Mouse (Mus musculus) macrophage (primary cell): ENCODE results near the gene Olfr1317. TPM values are rescaled to one million over a fixed set of nuclear protein-coding genes. Genes with fewer than 3 reads are reported as not detected.

Source experiments
- H3K27ac ChIP-seq: fragments of 350-480 bp; formaldehyde crosslinking; 2 replicates; pipeline ENCODE4 v1.9.0; 2021
- H3K36me3 ChIP-seq: fragments of 350-480 bp; formaldehyde crosslinking; 2 replicates; pipeline ENCODE4 v1.9.0; 2021; ENCODE audit errors: inconsistent target
- H3K4me3 ChIP-seq: fragments of 350-480 bp; formaldehyde crosslinking; 2 replicates; pipeline ENCODE4 v1.9.0; 2021; ENCODE audit errors: inconsistent target
- H3K79me2 ChIP-seq: fragments of 350-480 bp; formaldehyde crosslinking; 2 replicates; pipeline ENCODE4 v1.9.0; 2021; ENCODE audit errors: inconsistent target
- WGBS: methylation state at CpG from one replicate; pipeline ENCODE4 v1.1.7; 2026; ENCODE audit warnings: inconsistent platforms; ENCODE audit not compliant: missing documents; 5-methylcytosine and 5-hydroxymethylcytosine counted together
- polyA plus RNA-seq: library from polyadenylated mRNA; stranded (reverse); fragments of 250-400 nt; gene quantifications from 3 replicates; pipeline ENCODE4 v1.2.4, GENCODE M21; 2018; ENCODE audit warnings: inconsistent platforms
- total RNA-seq, 78 experiments: library from RNA; depleted of rRNA; stranded (reverse); fragments of 250-400 nt; gene quantifications; 1 replicate in 9 of 78; 2 replicates in 24 of 78; 3 replicates in 43 of 78; 4 replicates in 2 of 78; pipeline ENCODE4 v1.2.4; 2018; ENCODE audit warnings: inconsistent platforms in 56 of 78

Gene Olfr1317
- not detected for total RNA-seq (2018; cell fraction: chromatin; rRNA removed)
- not detected for total RNA-seq (2018; cell fraction: cytosol; rRNA removed)
- total RNA-seq (2018; cell fraction: nucleus; rRNA removed), result not detected
- polyA plus RNA-seq, result not detected in 3 replicates

DNA sequence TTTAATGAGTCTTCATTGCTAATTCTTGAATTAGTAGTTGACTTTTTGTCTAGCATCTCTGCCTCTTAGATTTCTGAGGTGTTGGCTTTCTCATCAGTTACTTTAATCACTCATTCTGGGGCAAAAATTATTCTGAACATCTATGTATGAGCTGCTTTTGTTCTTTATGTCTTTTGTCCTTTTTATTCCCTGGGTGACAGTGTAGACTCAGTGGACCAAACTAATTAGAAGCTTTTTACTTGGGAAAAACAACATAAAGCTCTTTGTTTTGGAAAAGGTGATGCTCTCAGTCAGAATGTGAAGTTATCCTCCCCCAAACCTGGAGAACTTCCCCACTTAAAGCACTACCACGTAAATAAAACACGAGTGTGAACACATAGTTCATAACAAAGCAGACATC lies at the start of gene Olfr1317:
TSS of gene Olfr1317 (plus strand) at position 301 of the 400 bp plus-strand sequence.
- Histone ChIP-seq H3K79me2 (no peaks in the 10 kb centered on the region), H3K27ac (no peak within 1 kb of the TSS), H3K36me3 (no peaks in the 10 kb centered on the region), H3K4me3 (no peak within 1 kb of the TSS)
- WGBS, result 86% methylated on average over 2 of the region's 2 CpGs

DNA sequence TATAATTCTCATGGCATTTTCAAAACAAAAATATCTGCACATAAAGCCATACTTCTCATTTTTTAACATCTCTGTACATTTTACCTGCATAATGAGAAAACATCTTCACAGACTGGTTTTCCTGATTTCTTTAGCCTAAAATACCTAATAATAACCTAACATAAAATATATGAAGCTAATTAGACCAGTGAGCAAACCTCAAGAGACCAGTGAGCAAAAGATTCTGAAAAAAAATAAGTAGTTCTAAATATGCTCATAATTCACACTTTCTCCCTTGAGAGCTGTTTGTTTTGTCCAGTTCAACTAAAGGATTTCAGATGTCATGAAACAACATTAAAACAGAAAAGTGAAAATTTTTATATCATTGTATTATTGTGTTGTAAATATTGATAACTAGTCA lies 43.4 kb upstream of the Olfr1317 start, which contains the start of gene Olfr1314:
TSS of gene Olfr1314 (minus strand) at position 101 of the 400 bp plus-strand sequence.
- Histone ChIP-seq H3K36me3 (no peaks in the 10 kb centered on the region), H3K27ac (no peak within 1 kb of the TSS), H3K4me3 (no peak within 1 kb of the TSS), H3K79me2 (no peaks in the 10 kb centered on the region)

DNA sequence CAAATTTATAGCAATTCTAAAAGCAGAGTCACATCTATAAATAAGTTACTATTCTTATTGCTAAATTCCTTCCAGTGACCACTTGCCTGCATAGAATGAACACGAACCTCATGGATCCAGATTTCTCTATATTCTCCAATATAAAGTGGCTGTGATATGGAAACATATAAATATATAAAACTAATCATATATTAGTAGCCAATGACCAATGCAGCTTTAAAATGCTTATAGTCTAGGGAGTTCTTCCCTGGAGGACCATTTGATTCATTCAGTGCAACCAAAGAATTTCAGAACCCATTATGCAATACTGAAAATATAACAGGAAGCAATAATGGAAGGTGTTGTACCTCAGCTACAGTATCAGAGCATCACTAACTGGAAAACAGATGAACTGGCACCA lies 24.8 kb upstream of the Olfr1317 start, which contains the start of gene Olfr1315-ps1:
TSS of gene Olfr1315-ps1 (minus strand) at position 101 of the 400 bp plus-strand sequence.
- no peak within 1 kb of the TSS for H3K4me3 ChIP-seq
- no peaks in the 10 kb centered on the region for H3K79me2 ChIP-seq
- H3K36me3 ChIP-seq, result no peaks in the 10 kb centered on the region
- no peak within 1 kb of the TSS for H3K27ac ChIP-seq
- 80% methylated on average over 1 of the region's 1 CpGs for WGBS

DNA sequence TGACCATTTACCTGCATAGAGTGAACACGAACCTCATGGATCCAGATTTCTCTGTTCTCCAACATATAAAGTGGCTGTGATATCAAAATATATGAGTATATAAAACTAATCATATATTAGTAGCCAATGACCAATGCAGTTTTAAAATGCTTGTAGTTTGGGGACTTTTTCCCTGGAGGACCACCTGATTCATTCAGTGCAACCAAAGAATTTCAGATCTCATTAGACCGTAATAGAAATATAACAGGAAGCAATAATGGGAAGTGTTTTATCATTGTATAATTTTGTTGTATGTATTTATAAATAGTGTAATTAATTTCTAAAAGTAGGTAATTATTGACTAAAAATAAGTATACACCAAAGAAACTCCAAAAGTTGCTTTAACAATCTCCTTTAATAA lies 5.3 kb upstream of the Olfr1317 start, which contains the start of gene Olfr1316:
TSS of gene Olfr1316 (minus strand) at position 101 of the 400 bp plus-strand sequence.
- no peaks in the 10 kb centered on the region for H3K79me2 ChIP-seq
- 78% methylated on average over 2 of the region's 2 CpGs for WGBS
- H3K4me3 ChIP-seq, result no peak within 1 kb of the TSS
- H3K27ac ChIP-seq, result no peak within 1 kb of the TSS
- no peaks in the 10 kb centered on the region for H3K36me3 ChIP-seq

DNA sequence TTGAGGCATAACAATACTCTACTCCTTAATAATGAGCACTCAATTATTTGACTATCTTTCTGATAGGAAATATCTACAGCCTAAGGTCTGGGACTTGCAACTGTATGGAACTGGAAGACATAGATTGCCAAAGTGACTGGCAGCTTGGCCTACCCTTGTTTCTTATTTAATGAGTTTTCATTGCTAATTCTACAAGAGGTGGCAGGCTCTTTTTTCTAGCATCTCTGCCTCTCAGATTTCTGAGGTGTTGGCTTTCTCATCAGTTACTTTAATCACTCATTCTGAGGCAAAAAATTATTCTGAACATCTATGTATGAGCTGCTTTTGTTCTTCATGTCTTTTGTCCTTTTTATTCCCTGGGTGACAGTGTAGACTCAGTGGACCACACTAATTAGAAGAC lies 13.8 kb downstream of the Olfr1317 start, which contains the start of gene Olfr1318:
TSS of gene Olfr1318 (plus strand) at position 301 of the 400 bp plus-strand sequence.
- Histone ChIP-seq H3K36me3 (no peaks in the 10 kb centered on the region), H3K27ac (no peak within 1 kb of the TSS), H3K4me3 (no peak within 1 kb of the TSS), H3K79me2 (no peaks in the 10 kb centered on the region)

Other genes with a start within 250 kb of the Olfr1317 start
- not detected in 3 replicates for gene Olfr1306, start 224.1 kb upstream of the Olfr1317 start, polyA plus RNA-seq
- not detected in 3 replicates for gene Olfr1307, start 190.9 kb upstream of the Olfr1317 start, polyA plus RNA-seq
- not detected in 3 replicates for gene Olfr1308, start 175.4 kb upstream of the Olfr1317 start, polyA plus RNA-seq
- not detected in 3 replicates for gene Olfr1309, start 150.0 kb upstream of the Olfr1317 start, polyA plus RNA-seq
- not detected in 3 replicates for gene Olfr1310, start 127.6 kb upstream of the Olfr1317 start, polyA plus RNA-seq
- not detected in 3 replicates for gene Olfr1311, start 115.9 kb upstream of the Olfr1317 start, polyA plus RNA-seq
- not detected in 3 replicates for gene Olfr1312, start 90.1 kb upstream of the Olfr1317 start, polyA plus RNA-seq
- not detected in 3 replicates for gene Olfr1313, start 62.5 kb upstream of the Olfr1317 start, polyA plus RNA-seq
- not detected in 3 replicates for gene Olfr1314, start 43.5 kb upstream of the Olfr1317 start, polyA plus RNA-seq
- gene Olfr1315-ps1, start 24.9 kb upstream of the Olfr1317 start, polyA plus RNA-seq, result not detected in 3 replicates
- not detected in 3 replicates for gene Olfr1316, start 5.4 kb upstream of the Olfr1317 start, polyA plus RNA-seq
- gene Olfr1318, start 13.9 kb downstream of the Olfr1317 start, polyA plus RNA-seq, result not detected in 3 replicates
- gene Lpcat4, start 99.1 kb downstream of the Olfr1317 start, polyA plus RNA-seq, result 1.1 to 3.9 TPM (median 1.3 TPM) in 3 replicates
- gene Nutm1, start 119.0 kb downstream of the Olfr1317 start, polyA plus RNA-seq, result not detected in 3 replicates
- gene Nop10, start 121.6 kb downstream of the Olfr1317 start, polyA plus RNA-seq, result 25.1 to 47.5 TPM (median 39.2 TPM) in 3 replicates
- gene Slc12a6, start 125.5 kb downstream of the Olfr1317 start, polyA plus RNA-seq, result 52.8 to 66.8 TPM (median 65.3 TPM) in 3 replicates
- gene Gm21985, start 126.0 kb downstream of the Olfr1317 start, polyA plus RNA-seq, result 2.3 to 3.1 TPM (median 2.4 TPM) in 3 replicates
- gene Emc4, start 227.7 kb downstream of the Olfr1317 start, polyA plus RNA-seq, result 56.0 to 89.0 TPM (median 56.6 TPM) in 3 replicates
- 17.2 to 23.4 TPM (median 22.4 TPM) in 3 replicates for gene Katnbl1, start 238.9 kb downstream of the Olfr1317 start, polyA plus RNA-seq